Mouse (Mus musculus): Measurements from ENCODE around the gene Zfp2. TPM values are rescaled to one million over a fixed set of nuclear protein-coding genes. Genes with fewer than 3 reads are reported as not detected.

The Zfp2 gene
- 27.8 and 34.7 TPM in 2 replicates for polyA plus RNA-seq (2014; fragmentation: Nextera tagmentation; extraction: Ambion mirVana)

DNA sequence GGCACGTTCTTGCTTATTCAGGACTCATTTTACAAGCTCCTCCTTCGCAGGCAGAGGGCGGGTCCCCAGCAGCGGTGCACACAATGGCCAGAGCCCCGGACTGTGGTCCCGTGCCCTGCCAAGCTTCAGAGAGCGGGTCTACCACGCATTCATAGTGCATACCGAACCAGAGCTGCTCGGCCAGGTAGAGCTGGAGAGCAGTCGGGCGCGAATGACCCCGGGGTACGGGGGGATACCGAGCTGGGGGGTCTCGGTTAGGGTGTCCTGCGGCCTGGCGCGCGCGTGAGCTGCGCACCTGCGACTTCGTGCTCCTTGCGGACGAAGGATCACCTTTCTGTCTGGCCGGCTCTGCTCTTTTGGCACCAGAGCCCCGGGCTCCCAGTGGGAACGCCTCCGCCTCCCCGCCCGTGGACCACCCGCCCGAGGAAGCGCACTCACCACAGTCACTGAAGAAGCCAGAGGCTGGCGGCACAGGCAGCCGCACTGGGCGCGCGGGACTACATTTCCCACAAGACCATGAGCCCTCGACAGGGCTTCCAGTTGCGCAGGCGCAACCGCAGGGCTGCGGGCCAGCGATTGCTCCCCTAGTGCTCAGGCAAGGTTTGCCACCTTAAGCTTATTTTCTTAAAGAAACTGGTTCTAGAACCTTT, at the start of gene Zfp2:
Zfp2 (minus strand) TSS at position 495 of the 650 bp plus-strand sequence.
- no peaks in the 10 kb centered on the region for H3K9me3 ChIP-seq (ENCODE audit: control insufficient read depth, low read length)
- H3K36me3 ChIP-seq (ENCODE audit: control insufficient read depth, insufficient read depth, low read length): peaks cover 12% of the 10 kb centered on the region
- peak; percentile 96 for ATAC-seq (ENCODE audit: insufficient read depth, low FRiP score, low TSS enrichment)
- H3K27me3 ChIP-seq (ENCODE audit: control insufficient read depth, insufficient read depth, low read length): no peaks in the 10 kb centered on the region
- peak; percentile 92 for DNase-seq (ENCODE audit: low spot score)
- peak within 1 kb of the TSS; percentile 38 for H3K4me2 ChIP-seq (ENCODE audit: low read depth)
- no peaks in the 10 kb centered on the region for H3K4me1 ChIP-seq (ENCODE audit: control insufficient read depth, insufficient read depth, low read length)
- peak within 1 kb of the TSS; percentile 64; the same call in 1 of the 2 replicates for H3K27ac ChIP-seq (ENCODE audit: low read depth, low read length)
- under 1% methylated on average over 45 of the region's 47 CpGs for WGBS
- peak within 1 kb of the TSS; percentile 97 for H3K9ac ChIP-seq (ENCODE audit: low read length)
- peak within 1 kb of the TSS; percentile 82 for H3K4me3 ChIP-seq (ENCODE audit: low read depth, low read length)

DNA sequence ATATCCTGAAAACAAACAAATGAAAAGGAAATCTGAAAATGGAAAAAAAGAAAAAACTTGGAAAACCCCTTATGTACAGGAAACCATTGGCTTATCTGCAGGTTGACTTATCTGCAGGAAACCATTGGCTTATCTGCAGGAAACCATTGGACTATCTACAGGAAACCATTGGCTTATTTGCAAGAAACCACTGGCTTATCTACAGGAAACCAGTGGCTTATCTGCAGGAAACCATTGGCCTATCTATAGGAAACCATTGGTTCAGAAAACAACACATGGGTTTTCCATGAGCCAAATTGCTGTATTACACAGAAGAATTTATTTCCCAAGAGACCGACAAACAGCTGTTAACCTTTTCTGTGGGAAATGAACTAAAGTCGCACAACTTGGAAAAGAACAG, 48.9 kb upstream of the Zfp2 start:
- DNase-seq (ENCODE audit: low spot score): no peak
- H3K4me3 ChIP-seq (ENCODE audit: low read depth, low read length): no peak overlapping the region
- no peak overlapping the region for H3K4me2 ChIP-seq (ENCODE audit: low read depth)
- no peaks in the 10 kb centered on the region for H3K4me1 ChIP-seq (ENCODE audit: control insufficient read depth, insufficient read depth, low read length)
- no peaks in the 10 kb centered on the region for H3K36me3 ChIP-seq (ENCODE audit: control insufficient read depth, insufficient read depth, low read length)
- ATAC-seq (ENCODE audit: insufficient read depth, low FRiP score, low TSS enrichment): no peak
- WGBS: 83% methylated on average over 2 of the region's 2 CpGs
- H3K27ac ChIP-seq (ENCODE audit: low read depth, low read length): no peak overlapping the region
- no peaks in the 10 kb centered on the region for H3K9me3 ChIP-seq (ENCODE audit: control insufficient read depth, low read length)
- H3K27me3 ChIP-seq (ENCODE audit: control insufficient read depth, insufficient read depth, low read length): no peaks in the 10 kb centered on the region
- H3K9ac ChIP-seq (ENCODE audit: low read length): no peak overlapping the region

DNA sequence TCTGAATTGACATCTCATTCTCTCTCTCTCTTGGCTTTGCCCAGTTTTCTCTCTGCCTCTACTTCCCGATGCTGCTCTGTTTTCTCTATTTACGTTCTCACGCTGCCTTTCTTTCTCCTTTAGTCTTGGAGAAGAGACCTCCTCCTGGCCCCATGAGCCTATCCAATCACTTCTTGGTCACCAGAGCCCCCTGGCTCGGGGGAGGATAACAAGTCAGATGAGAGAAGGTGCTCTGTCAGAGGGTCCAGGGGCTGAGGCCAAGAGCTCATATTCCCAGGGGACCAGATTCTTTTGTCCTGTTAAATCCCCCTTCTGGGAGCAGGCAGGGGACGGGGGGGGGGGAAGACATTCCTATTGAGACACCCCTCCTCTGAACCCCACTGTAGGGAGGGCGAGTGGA, 37.7 kb upstream of the Zfp2 start, which contains the start of gene Prop1:
Prop1 (minus strand) TSS at position 101 of the 400 bp plus-strand sequence.
- no peaks in the 10 kb centered on the region for H3K27me3 ChIP-seq (ENCODE audit: control insufficient read depth, insufficient read depth, low read length)
- H3K27ac ChIP-seq (ENCODE audit: low read depth, low read length): no peak within 1 kb of the TSS
- WGBS: 72% methylated on average over 5 of the region's 6 CpGs
- H3K9ac ChIP-seq (ENCODE audit: low read length): no peak within 1 kb of the TSS
- no peaks in the 10 kb centered on the region for H3K9me3 ChIP-seq (ENCODE audit: control insufficient read depth, low read length)
- ATAC-seq (ENCODE audit: insufficient read depth, low FRiP score, low TSS enrichment) (no peak), DNase-seq (ENCODE audit: low spot score) (no peak)
- no peaks in the 10 kb centered on the region for H3K4me1 ChIP-seq (ENCODE audit: control insufficient read depth, insufficient read depth, low read length)
- H3K36me3 ChIP-seq (ENCODE audit: control insufficient read depth, insufficient read depth, low read length): no peaks in the 10 kb centered on the region
- no peak within 1 kb of the TSS for H3K4me2 ChIP-seq (ENCODE audit: low read depth)
- no peak within 1 kb of the TSS for H3K4me3 ChIP-seq (ENCODE audit: low read depth, low read length)

DNA sequence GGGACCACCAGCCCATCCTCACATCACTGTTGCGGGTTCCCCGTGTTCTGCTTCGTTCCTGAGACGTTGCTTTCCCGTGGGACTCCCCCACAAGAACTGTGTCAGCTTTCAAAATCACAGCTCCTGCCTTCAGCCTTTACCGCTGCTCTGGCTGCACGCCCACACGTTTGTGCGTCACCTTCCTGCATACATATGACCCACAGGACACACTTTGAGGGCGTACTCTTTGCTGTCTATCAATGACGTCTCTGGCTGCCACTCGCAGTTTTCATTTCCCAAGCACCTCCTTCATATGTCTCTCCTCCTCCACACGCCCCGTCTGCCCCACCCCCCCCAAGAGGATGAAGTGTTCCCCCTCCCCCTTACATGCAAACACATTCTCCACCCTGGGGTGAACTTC, 36.3 kb upstream of the Zfp2 start:
- ATAC-seq (ENCODE audit: insufficient read depth, low FRiP score, low TSS enrichment): no peak
- H3K4me2 ChIP-seq (ENCODE audit: low read depth): no peak overlapping the region
- no peaks in the 10 kb centered on the region for H3K9me3 ChIP-seq (ENCODE audit: control insufficient read depth, low read length)
- H3K4me1 ChIP-seq (ENCODE audit: control insufficient read depth, insufficient read depth, low read length): no peaks in the 10 kb centered on the region
- H3K4me3 ChIP-seq (ENCODE audit: low read depth, low read length): no peak overlapping the region
- H3K36me3 ChIP-seq (ENCODE audit: control insufficient read depth, insufficient read depth, low read length): no peaks in the 10 kb centered on the region
- H3K27ac ChIP-seq (ENCODE audit: low read depth, low read length): no peak overlapping the region
- WGBS: 82% methylated on average over 14 of the region's 14 CpGs
- DNase-seq (ENCODE audit: low spot score): no peak
- H3K27me3 ChIP-seq (ENCODE audit: control insufficient read depth, insufficient read depth, low read length): no peaks in the 10 kb centered on the region
- H3K9ac ChIP-seq (ENCODE audit: low read length): no peak overlapping the region

DNA sequence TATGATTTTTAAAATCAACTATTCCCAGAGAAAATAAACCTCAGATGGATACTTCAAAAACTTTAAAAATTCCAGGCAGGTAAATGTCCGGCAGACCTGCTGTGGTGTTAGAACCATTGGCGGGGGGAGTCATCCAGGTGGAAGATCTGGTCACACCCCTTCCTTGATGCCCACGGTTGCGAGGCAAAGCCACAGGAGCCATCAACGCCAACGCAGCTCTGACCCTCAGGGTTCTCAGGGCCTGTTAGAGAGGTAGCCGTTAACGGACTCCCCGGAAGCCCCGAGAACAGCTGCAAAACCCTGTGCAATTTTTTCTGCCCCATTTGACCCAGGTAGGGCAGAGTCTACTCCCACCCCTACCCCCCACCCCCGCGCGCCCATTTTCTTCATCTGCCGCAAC, 27.5 kb upstream of the Zfp2 start, which contains the start of gene 4933414I15Rik:
4933414I15Rik (minus strand) TSS at position 260 of the 400 bp plus-strand sequence.
- DNase-seq (ENCODE audit: low spot score) (no peak), ATAC-seq (ENCODE audit: insufficient read depth, low FRiP score, low TSS enrichment) (no peak)
- no peak within 1 kb of the TSS for H3K9ac ChIP-seq (ENCODE audit: low read length)
- no peaks in the 10 kb centered on the region for H3K4me1 ChIP-seq (ENCODE audit: control insufficient read depth, insufficient read depth, low read length)
- H3K9me3 ChIP-seq (ENCODE audit: control insufficient read depth, low read length): no peaks in the 10 kb centered on the region
- no peaks in the 10 kb centered on the region for H3K36me3 ChIP-seq (ENCODE audit: control insufficient read depth, insufficient read depth, low read length)
- no peaks in the 10 kb centered on the region for H3K27me3 ChIP-seq (ENCODE audit: control insufficient read depth, insufficient read depth, low read length)
- no peak within 1 kb of the TSS for H3K27ac ChIP-seq (ENCODE audit: low read depth, low read length)
- H3K4me2 ChIP-seq (ENCODE audit: low read depth): no peak within 1 kb of the TSS
- no peak within 1 kb of the TSS for H3K4me3 ChIP-seq (ENCODE audit: low read depth, low read length)
- WGBS: 83% methylated on average over 14 of the region's 14 CpGs

DNA sequence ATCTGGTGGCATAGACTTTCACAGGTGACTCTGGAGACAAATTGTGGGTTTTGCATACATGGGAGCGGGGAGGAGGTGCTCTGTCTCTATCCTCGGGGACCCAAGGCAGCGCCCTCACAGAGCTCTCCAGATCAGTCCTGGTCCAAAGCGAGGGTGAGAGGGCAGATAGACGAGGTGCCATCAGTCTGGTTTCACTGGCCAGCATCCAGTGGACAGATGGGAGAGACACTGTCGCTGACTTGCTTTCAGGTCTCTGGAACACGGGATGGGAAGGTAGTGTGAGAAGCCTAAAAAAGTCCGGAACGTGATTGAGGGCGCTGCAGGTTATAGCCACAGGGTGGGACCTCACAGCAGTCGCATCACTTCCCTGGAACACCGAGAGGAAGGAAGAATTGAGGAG, 26.4 kb upstream of the Zfp2 start:
- ATAC-seq (ENCODE audit: insufficient read depth, low FRiP score, low TSS enrichment): no peak
- no peaks in the 10 kb centered on the region for H3K4me1 ChIP-seq (ENCODE audit: control insufficient read depth, insufficient read depth, low read length)
- no peaks in the 10 kb centered on the region for H3K27me3 ChIP-seq (ENCODE audit: control insufficient read depth, insufficient read depth, low read length)
- H3K9ac ChIP-seq (ENCODE audit: low read length): no peak overlapping the region
- WGBS: 69% methylated on average over 12 of the region's 12 CpGs
- H3K4me3 ChIP-seq (ENCODE audit: low read depth, low read length): no peak overlapping the region
- H3K27ac ChIP-seq (ENCODE audit: low read depth, low read length): no peak overlapping the region
- no peaks in the 10 kb centered on the region for H3K9me3 ChIP-seq (ENCODE audit: control insufficient read depth, low read length)
- no peaks in the 10 kb centered on the region for H3K36me3 ChIP-seq (ENCODE audit: control insufficient read depth, insufficient read depth, low read length)
- H3K4me2 ChIP-seq (ENCODE audit: low read depth): no peak overlapping the region
- no peak for DNase-seq (ENCODE audit: low spot score)

DNA sequence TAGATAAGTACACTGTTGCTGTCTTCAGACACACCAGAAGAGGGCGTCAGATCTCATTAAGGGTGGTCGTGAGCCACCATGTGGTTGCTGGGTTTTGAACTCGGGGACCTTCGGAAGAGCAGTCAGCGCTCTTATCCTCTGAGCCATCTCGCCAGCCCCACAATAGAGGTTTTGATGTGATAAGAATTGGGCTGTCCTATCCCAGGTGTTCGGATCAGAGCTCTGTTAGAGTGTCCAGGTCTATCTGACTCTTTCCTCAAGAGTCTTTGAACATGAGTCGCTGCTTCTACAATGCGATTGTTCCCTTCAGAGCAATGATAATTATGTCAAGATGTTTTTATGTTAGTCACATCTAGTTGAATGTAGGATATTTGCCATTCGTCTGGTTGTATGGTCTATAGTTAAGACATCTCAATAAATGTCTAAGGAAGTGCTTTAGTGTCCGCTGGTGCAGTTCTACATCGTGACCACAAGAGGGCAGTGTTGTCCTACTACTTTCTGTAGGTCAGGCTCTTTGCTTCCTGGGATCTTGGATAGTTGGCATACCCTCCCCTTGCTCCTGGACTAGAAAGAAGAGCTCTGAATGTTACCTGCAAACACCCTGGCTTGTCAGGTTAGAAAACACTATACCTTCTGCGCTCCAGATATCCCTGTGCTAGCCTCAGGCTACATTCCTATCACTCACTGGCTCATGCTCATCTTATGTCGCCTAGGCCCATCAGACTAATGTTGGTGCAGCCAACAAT, 23.8 kb upstream of the Zfp2 start:
- Histone ChIP-seq H3K4me2 (ENCODE audit: low read depth) (no peak overlapping the region), H3K9ac (ENCODE audit: low read length) (no peak overlapping the region), H3K4me3 (ENCODE audit: low read depth, low read length) (no peak overlapping the region), H3K27me3 (ENCODE audit: control insufficient read depth, insufficient read depth, low read length) (no peaks in the 10 kb centered on the region), H3K27ac (ENCODE audit: low read depth, low read length) (no peak overlapping the region), H3K9me3 (ENCODE audit: control insufficient read depth, low read length) (no peaks in the 10 kb centered on the region), H3K4me1 (ENCODE audit: control insufficient read depth, insufficient read depth, low read length) (no peaks in the 10 kb centered on the region), H3K36me3 (ENCODE audit: control insufficient read depth, insufficient read depth, low read length) (no peaks in the 10 kb centered on the region)
- 38% methylated on average over 14 of the region's 14 CpGs for WGBS
- ATAC-seq (ENCODE audit: insufficient read depth, low FRiP score, low TSS enrichment): no peak
- peak; percentile 45 for DNase-seq (ENCODE audit: low spot score)

DNA sequence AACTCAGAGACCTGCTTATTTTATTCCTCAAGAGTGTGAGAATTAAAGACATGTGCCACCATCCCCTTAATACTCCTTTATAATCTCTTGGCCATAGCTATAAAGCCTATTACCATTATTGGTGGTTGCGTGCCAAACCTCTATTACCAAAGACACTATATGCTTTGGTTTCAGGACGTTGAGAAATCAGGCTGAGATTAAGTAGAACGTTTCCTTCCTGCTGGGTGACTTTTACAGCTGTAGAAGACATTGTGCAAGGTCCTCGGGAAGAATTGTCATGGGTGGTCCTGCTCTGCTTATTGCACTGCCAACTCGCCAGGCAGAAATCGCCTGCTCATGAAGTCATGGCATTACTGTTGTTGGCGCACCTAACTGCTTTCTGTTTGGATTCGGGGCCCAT, 22.5 kb upstream of the Zfp2 start:
- Histone ChIP-seq H3K9me3 (ENCODE audit: control insufficient read depth, low read length) (no peaks in the 10 kb centered on the region), H3K27me3 (ENCODE audit: control insufficient read depth, insufficient read depth, low read length) (no peaks in the 10 kb centered on the region), H3K4me2 (ENCODE audit: low read depth) (no peak overlapping the region), H3K36me3 (ENCODE audit: control insufficient read depth, insufficient read depth, low read length) (no peaks in the 10 kb centered on the region), H3K9ac (ENCODE audit: low read length) (no peak overlapping the region), H3K4me1 (ENCODE audit: control insufficient read depth, insufficient read depth, low read length) (no peaks in the 10 kb centered on the region), H3K4me3 (ENCODE audit: low read depth, low read length) (no peak overlapping the region), H3K27ac (ENCODE audit: low read depth, low read length) (no peak overlapping the region)
- no peak for DNase-seq (ENCODE audit: low spot score)
- no peak for ATAC-seq (ENCODE audit: insufficient read depth, low FRiP score, low TSS enrichment)
- 84% methylated on average over 8 of the region's 8 CpGs for WGBS

DNA sequence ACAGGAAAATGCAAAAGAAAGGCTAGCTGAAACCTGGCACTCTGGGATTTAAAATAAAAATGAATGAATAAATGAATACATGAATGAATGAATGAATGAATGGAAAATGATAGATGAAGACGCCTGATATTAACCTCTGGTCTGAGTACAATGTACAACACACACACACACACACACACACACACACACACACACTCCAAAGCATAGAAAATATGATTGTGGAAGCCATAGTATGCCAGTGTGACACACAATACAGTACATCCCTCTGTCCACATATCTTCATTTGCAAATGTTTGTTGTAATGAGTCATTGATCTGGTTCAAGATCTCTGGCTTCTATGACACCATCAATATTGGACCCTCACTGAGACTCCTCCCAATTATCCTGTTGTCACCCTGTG, 16.1 kb upstream of the Zfp2 start:
- 90% methylated on average over 1 of the region's 1 CpGs for WGBS
- Histone ChIP-seq H3K4me2 (ENCODE audit: low read depth) (peak overlapping the region; percentile 91; the same call in 1 of the 2 replicates), H3K4me3 (ENCODE audit: low read depth, low read length) (no peak overlapping the region), H3K27me3 (ENCODE audit: control insufficient read depth, insufficient read depth, low read length) (no peaks in the 10 kb centered on the region), H3K9me3 (ENCODE audit: control insufficient read depth, low read length) (no peaks in the 10 kb centered on the region), H3K36me3 (ENCODE audit: control insufficient read depth, insufficient read depth, low read length) (no peaks in the 10 kb centered on the region), H3K4me1 (ENCODE audit: control insufficient read depth, insufficient read depth, low read length) (peaks cover 2% of the 10 kb centered on the region; the same call in 1 of the 2 replicates), H3K27ac (ENCODE audit: low read depth, low read length) (no peak overlapping the region), H3K9ac (ENCODE audit: low read length) (no peak overlapping the region)
- DNase-seq (ENCODE audit: low spot score): no peak
- peak; percentile 64 for ATAC-seq (ENCODE audit: insufficient read depth, low FRiP score, low TSS enrichment)
